Mouse (Mus musculus) brown adipose tissue, adult 24 weeks (tissue): ENCODE measurements around the gene Slc35c2. TPM values are rescaled to one million over a fixed set of nuclear protein-coding genes. Genes with fewer than 3 reads are reported as not detected.
A peak's percentile ranks its signal among the peaks of the same experiment; 100 is the strongest.

ENCODE experiments used
- H3K27ac ChIP-seq: fragments of 200-500 bp; replicated peaks from 2 replicates; pipeline ENCODE4 v1.5.1; 2012; ENCODE audit warnings: low read depth, mild to moderate bottlenecking, low read length
- H3K4me1 ChIP-seq: fragments of 200-500 bp; 2 replicates; pipeline ENCODE4 v1.6.1; 2012; ENCODE audit warnings: low read length, mixed read lengths; ENCODE audit not compliant: control insufficient read depth, insufficient read depth, insufficient read length
- H3K4me3 ChIP-seq: fragments of 200-500 bp; 2 replicates; pipeline ENCODE4 v1.5.1; 2012; ENCODE audit warnings: low read depth, mild to moderate bottlenecking, low read length, moderate library complexity; ENCODE audit not compliant: insufficient read depth
- polyA plus RNA-seq: library from polyadenylated mRNA; stranded (reverse); fragments of >200 nt; gene quantifications from 2 replicates; pipeline ENCODE4 v1.2.4, GENCODE M21; 2012; ENCODE audit not compliant: missing spikeins, insufficient read depth, insufficient read length

The Slc35c2 gene
- 12.3 and 12.6 TPM in 2 replicates for polyA plus RNA-seq

GRCm38 (mm10) chr2:165287202-165287984, at the start of gene Slc35c2:
Slc35c2 (minus strand) TSS chr2:165287869.
- peaks cover 9% of the 10 kb centered on the region for H3K4me1 ChIP-seq
- H3K27ac ChIP-seq = peak within 1 kb of the TSS; percentile 11; the same call in 1 of the 2 replicates
- H3K4me3 ChIP-seq = peak within 1 kb of the TSS; percentile 74

GRCm38 (mm10) chr2:165337191-165337590, 49.5 kb upstream of the Slc35c2 start:
- H3K4me1 ChIP-seq = no peaks in the 10 kb centered on the region
- no peak overlapping the region for H3K4me3 ChIP-seq
- no peak overlapping the region for H3K27ac ChIP-seq

GRCm38 (mm10) chr2:165332610-165333210, 45.0 kb upstream of the Slc35c2 start:
- 0 out of 2 replicates have a peak overlapping the region, but pooled peaks have one; percentile 26 for H3K4me3 ChIP-seq
- H3K27ac ChIP-seq = peak overlapping the region; percentile 30; the same call in 1 of the 2 replicates
- no peaks in the 10 kb centered on the region for H3K4me1 ChIP-seq

GRCm38 (mm10) chr2:165329703-165330102, 42.0 kb upstream of the Slc35c2 start:
- H3K27ac ChIP-seq = no peak overlapping the region
- H3K4me3 ChIP-seq = no peak overlapping the region
- peaks cover 9% of the 10 kb centered on the region for H3K4me1 ChIP-seq

- no peak overlapping the region for H3K4me3 ChIP-seq
- H3K4me1 ChIP-seq = peaks cover 17% of the 10 kb centered on the region
- no peak overlapping the region for H3K27ac ChIP-seq
Measured at GRCm38 (mm10) chr2:165328746-165329145, 41.1 kb upstream of the Slc35c2 start.

GRCm38 (mm10) chr2:165327386-165327785, 39.7 kb upstream of the Slc35c2 start:
- H3K4me1 ChIP-seq = peaks cover 23% of the 10 kb centered on the region
- peak overlapping the region; percentile 70 for H3K4me3 ChIP-seq
- H3K27ac ChIP-seq = no peak overlapping the region

- Histone ChIP-seq H3K4me3 (peak within 1 kb of the TSS; percentile 90), H3K27ac (peak within 1 kb of the TSS; percentile 23), H3K4me1 (peaks cover 31% of the 10 kb centered on the region)
Measured at GRCm38 (mm10) chr2:165326304-165327190, 38.9 kb upstream of the Slc35c2 start, which contains the start of gene Elmo2. Elmo2 (minus strand) TSS chr2:165326479.

GRCm38 (mm10) chr2:165325521-165326303, 38.0 kb upstream of the Slc35c2 start:
- Histone ChIP-seq H3K4me3 (peak overlapping the region; percentile 90), H3K4me1 (peaks cover 38% of the 10 kb centered on the region), H3K27ac (peak overlapping the region; percentile 18)

GRCm38 (mm10) chr2:165323928-165324327, 36.3 kb upstream of the Slc35c2 start:
- Histone ChIP-seq H3K27ac (0 out of 2 replicates have a peak overlapping the region, but pooled peaks have one; percentile 1), H3K4me3 (no peak overlapping the region), H3K4me1 (peaks cover 54% of the 10 kb centered on the region)

- H3K4me1 ChIP-seq = peaks cover 58% of the 10 kb centered on the region
- no peak overlapping the region for H3K27ac ChIP-seq
- H3K4me3 ChIP-seq = no peak overlapping the region
Measured at GRCm38 (mm10) chr2:165323484-165323883, 35.8 kb upstream of the Slc35c2 start.

GRCm38 (mm10) chr2:165321981-165322735, 34.5 kb upstream of the Slc35c2 start:
- no peak overlapping the region for H3K4me3 ChIP-seq
- H3K27ac ChIP-seq = peak overlapping the region; percentile 80

GRCm38 (mm10) chr2:165321381-165321888, 33.8 kb upstream of the Slc35c2 start:
- Histone ChIP-seq H3K4me1 (peaks cover 75% of the 10 kb centered on the region), H3K27ac (peak overlapping the region; percentile 80), H3K4me3 (peak overlapping the region; percentile 24)

More at GRCm38 (mm10) chr2:165321981-165322735, 34.5 kb upstream of the Slc35c2 start:
- peaks cover 72% of the 10 kb centered on the region for H3K4me1 ChIP-seq

GRCm38 (mm10) chr2:165320531-165321150, 33.0 kb upstream of the Slc35c2 start:
- Histone ChIP-seq H3K27ac (peak overlapping the region; percentile 80), H3K4me3 (peak overlapping the region; percentile 24; the same call in 1 of the 2 replicates), H3K4me1 (peaks cover 74% of the 10 kb centered on the region)
